Mouse (Mus musculus): ENCODE data around the gene Bcl11a.
"Not testable (repeated sequence)": the region's sequence is repeated elsewhere in the genome, so short reads cannot be mapped to it uniquely, and the experiment has no call there.

Gene Bcl11a

GRCm38 (mm10) chr11:24099215-24099614 lies 21.4 kb downstream of the Bcl11a start:
- no peak for DNase-seq (ENCODE audit: low spot score in 2 of 2)

- DNase-seq (ENCODE audit: low spot score in 2 of 2) = no peak
Measured at GRCm38 (mm10) chr11:24099886-24100293, 22.0 kb downstream of the Bcl11a start.

- DNase-seq (ENCODE audit: low spot score in 2 of 2) = no peak
Measured at GRCm38 (mm10) chr11:24100449-24101070, 22.7 kb downstream of the Bcl11a start.

GRCm38 (mm10) chr11:24101625-24102024 lies 23.8 kb downstream of the Bcl11a start:
- no peak for DNase-seq (ENCODE audit: low spot score in 2 of 2)

- no peak for DNase-seq (ENCODE audit: low spot score in 2 of 2)
Measured at GRCm38 (mm10) chr11:24102372-24102771, 24.5 kb downstream of the Bcl11a start.

- DNase-seq (ENCODE audit: low spot score in 2 of 2) = no peak
Measured at GRCm38 (mm10) chr11:24103128-24103742, 25.4 kb downstream of the Bcl11a start.

- no peak for DNase-seq (ENCODE audit: low spot score in 2 of 2)
Measured at GRCm38 (mm10) chr11:24107414-24107813, 29.6 kb downstream of the Bcl11a start.

- no peak for DNase-seq (ENCODE audit: low spot score in 2 of 2)
Measured at GRCm38 (mm10) chr11:24108974-24109373, 31.1 kb downstream of the Bcl11a start.

- DNase-seq (ENCODE audit: low spot score in 2 of 2) = no peak
Measured at GRCm38 (mm10) chr11:24109388-24109787, 31.5 kb downstream of the Bcl11a start.

- no peak for DNase-seq (ENCODE audit: low spot score in 2 of 2)
Measured at GRCm38 (mm10) chr11:24110113-24110512, 32.3 kb downstream of the Bcl11a start.

GRCm38 (mm10) chr11:24111720-24112119 lies 33.9 kb downstream of the Bcl11a start:
- DNase-seq (ENCODE audit: low spot score in 2 of 2) = no peak

GRCm38 (mm10) chr11:24115017-24115752 lies 37.3 kb downstream of the Bcl11a start:
- no peak for DNase-seq (ENCODE audit: low spot score in 2 of 2)

GRCm38 (mm10) chr11:24116041-24116440 lies 38.2 kb downstream of the Bcl11a start:
- DNase-seq (ENCODE audit: low spot score in 2 of 2) = no peak

- DNase-seq (ENCODE audit: low spot score in 2 of 2) = no peak
Measured at GRCm38 (mm10) chr11:24116582-24117318, 38.9 kb downstream of the Bcl11a start.

- no peak for DNase-seq (ENCODE audit: low spot score in 2 of 2)
Measured at GRCm38 (mm10) chr11:24121136-24121535, 43.3 kb downstream of the Bcl11a start.

- DNase-seq (ENCODE audit: low spot score in 2 of 2) = no peak
Measured at GRCm38 (mm10) chr11:24122899-24123298, 45.0 kb downstream of the Bcl11a start.

GRCm38 (mm10) chr11:24123991-24124390 lies 46.1 kb downstream of the Bcl11a start:
- DNase-seq (ENCODE audit: low spot score in 2 of 2) = no peak

- DNase-seq (ENCODE audit: low spot score in 2 of 2) = no peak
Measured at GRCm38 (mm10) chr11:24125098-24125497, 47.2 kb downstream of the Bcl11a start.

GRCm38 (mm10) chr11:24128001-24128400 lies 50.1 kb downstream of the Bcl11a start:
- DNase-seq (ENCODE audit: low spot score in 2 of 2) = no peak

GRCm38 (mm10) chr11:24128880-24129279 lies 51.0 kb downstream of the Bcl11a start:
- DNase-seq (ENCODE audit: low spot score in 2 of 2) = not testable (repeated sequence)

GRCm38 (mm10) chr11:24129358-24130185 lies 51.7 kb downstream of the Bcl11a start:
- DNase-seq (ENCODE audit: low spot score in 2 of 2) = peak in 1 of 2 experiments; percentile 37

Measured in spleen, postnatal 36 days (tissue).